Mouse (Mus musculus) megakaryocyte, embryonic 14.5 days (primary cell): ENCODE results near the gene Dgkg.

Experiments used
- FLI1 ChIP-seq: IDR thresholded peaks from 2 replicates; pipeline ENCODE4 v1.6.1; 2012; ENCODE audit warnings: low read length, inconsistent platforms, mixed read lengths
- GATA1 ChIP-seq: IDR thresholded peaks from 3 replicates; pipeline ENCODE4 v1.6.1; 2012; ENCODE audit warnings: mixed read lengths, low read length, inconsistent platforms, borderline replicate concordance

DNA sequence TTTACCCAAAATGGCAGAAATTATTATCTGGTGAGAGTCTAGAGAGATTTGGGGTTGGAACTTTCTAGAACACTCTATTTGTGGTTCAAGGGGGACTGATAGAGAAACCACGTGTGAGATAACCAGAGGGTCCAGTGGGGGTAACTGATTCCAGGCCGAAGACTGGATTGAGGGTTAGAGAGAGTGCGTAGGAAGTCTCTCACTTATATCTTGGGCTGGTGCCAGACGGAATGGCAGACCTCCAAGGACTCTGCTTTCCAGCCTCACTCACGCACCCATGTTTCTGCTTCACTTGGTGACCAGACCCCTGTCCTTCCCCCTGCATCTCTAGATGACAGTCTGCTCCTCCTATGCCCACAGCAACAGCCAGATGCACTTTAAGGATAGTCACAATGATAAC is 162.2 kb downstream of the Dgkg start:
- TF ChIP-seq GATA1 (no peak), FLI1 (no peak)
